Mouse (Mus musculus): ENCODE measurements around the gene Itgb3.

DNA sequence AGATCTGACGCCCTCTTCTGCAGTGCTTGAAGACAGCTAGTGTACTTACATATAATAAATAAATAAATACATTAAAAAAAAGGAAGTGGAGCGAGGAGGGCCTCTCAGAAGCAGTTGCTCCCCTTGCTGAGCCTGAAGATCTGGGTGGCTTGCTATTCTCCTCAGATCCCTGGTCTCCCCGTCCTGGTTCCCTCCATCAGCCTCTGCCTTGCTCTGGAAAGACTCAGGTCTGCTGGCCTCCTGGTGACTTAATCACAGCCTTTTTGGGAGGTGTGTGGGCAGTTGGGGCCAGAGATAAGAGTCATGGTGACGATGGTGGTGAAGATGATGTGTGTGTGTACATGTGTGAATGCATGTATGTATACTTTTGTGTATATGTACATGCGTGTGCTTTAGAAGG lies 20.8 kb downstream of the Itgb3 start:
- TF ChIP-seq CTCF (IDR thresholded peaks at IDR 0.05; ENCODE audit: borderline replicate concordance, control insufficient read depth, extremely low read depth, insufficient read depth, low read length, poor library complexity) (no peak), POLR2A (IDR thresholded peaks at IDR 0.05; ENCODE audit: control insufficient read depth, extremely low read depth, insufficient read depth, low read length, poor library complexity) (no peak)

Measured in thymus, adult 2 months (tissue).